Mouse (Mus musculus): ENCODE measurements around the gene Klrg2. TPM values are rescaled to one million over a fixed set of nuclear protein-coding genes. Genes with fewer than 3 reads are reported as not detected.

The Klrg2 gene
- polyA plus RNA-seq, 1 experiment from 2014 or later = not detected

DNA sequence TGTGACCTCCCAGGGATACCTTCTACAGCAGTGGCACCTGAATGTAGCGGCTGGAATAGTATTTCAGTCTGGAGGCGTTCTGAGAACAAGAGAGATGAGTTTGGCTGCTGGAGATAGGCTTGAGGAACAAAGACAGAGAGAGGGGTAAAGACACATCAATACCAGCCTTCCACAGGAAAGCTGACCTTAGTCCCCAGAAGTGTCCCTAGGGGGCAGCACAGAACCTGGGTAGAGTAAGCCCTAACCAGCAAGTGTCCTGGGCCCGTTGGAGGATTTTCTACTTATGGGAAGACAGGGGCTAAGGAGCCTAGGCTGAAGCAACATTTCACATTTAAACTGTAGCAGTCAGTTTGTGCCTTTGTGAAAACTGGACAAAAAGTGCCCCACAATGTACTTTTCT lies 12.5 kb upstream of the Klrg2 start:
- WGBS (ENCODE audit: insufficient replicate concordance) = 70% methylated on average over 3 of the region's 3 CpGs
- no peak overlapping the region for H3K4me3 ChIP-seq (ENCODE audit: low read depth, low read length)
- no peak overlapping the region for H3K27ac ChIP-seq (ENCODE audit: low read depth)
- H3K9me3 ChIP-seq (ENCODE audit: low read length) = no peaks in the 10 kb centered on the region
- no peaks in the 10 kb centered on the region for H3K36me3 ChIP-seq (replicated peaks; ENCODE audit: insufficient read depth, low read length)
- no peaks in the 10 kb centered on the region for H3K27me3 ChIP-seq (ENCODE audit: insufficient read depth, low read length)
- TF ChIP-seq CTCF (IDR thresholded peaks at IDR 0.05; ENCODE audit: low read depth) (peak; percentile 56), EP300 (IDR thresholded peaks at IDR 0.05; ENCODE audit: low read depth) (no peak)
- ATAC-seq (no peak), DNase-seq (no peak)
- no peaks in the 10 kb centered on the region for H3K4me1 ChIP-seq (ENCODE audit: insufficient read depth)
- no peak overlapping the region for H3K9ac ChIP-seq (replicated peaks)
- no peak overlapping the region for H3K4me2 ChIP-seq (ENCODE audit: low read depth, low read length)

DNA sequence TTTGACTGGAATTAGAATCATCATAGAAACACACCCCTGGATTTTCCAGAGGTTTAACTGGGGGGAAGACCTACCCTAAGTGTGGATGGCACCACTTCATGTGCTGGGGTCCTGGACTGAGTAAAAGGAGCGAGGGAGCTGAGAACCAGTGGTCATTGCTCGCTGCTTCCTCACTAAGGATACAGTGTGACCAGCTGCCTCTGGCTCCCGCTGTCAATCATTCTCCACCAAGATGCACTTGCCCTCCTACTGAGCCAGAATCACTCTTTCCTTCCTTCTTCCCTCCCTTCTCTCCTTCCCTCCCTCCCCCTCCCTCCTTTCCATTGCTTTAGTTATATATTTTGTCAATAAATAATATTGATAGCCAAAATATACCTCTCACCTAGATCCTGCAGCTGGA lies 6.0 kb upstream of the Klrg2 start:
- DNase-seq (no peak), ATAC-seq (no peak)
- Histone ChIP-seq H3K4me1 (ENCODE audit: insufficient read depth) (no peaks in the 10 kb centered on the region), H3K9ac (replicated peaks) (no peak overlapping the region), H3K27ac (ENCODE audit: low read depth) (no peak overlapping the region), H3K27me3 (ENCODE audit: insufficient read depth, low read length) (peaks cover 45% of the 10 kb centered on the region), H3K4me3 (ENCODE audit: low read depth, low read length) (no peak overlapping the region), H3K36me3 (replicated peaks; ENCODE audit: insufficient read depth, low read length) (no peaks in the 10 kb centered on the region), H3K4me2 (ENCODE audit: low read depth, low read length) (no peak overlapping the region), H3K9me3 (ENCODE audit: low read length) (no peaks in the 10 kb centered on the region)
- TF ChIP-seq CTCF (IDR thresholded peaks at IDR 0.05; ENCODE audit: low read depth) = no peak
- no peak for TF ChIP-seq EP300 (IDR thresholded peaks at IDR 0.05; ENCODE audit: low read depth)
- 79% methylated on average over 3 of the region's 3 CpGs for WGBS (ENCODE audit: insufficient replicate concordance)

DNA sequence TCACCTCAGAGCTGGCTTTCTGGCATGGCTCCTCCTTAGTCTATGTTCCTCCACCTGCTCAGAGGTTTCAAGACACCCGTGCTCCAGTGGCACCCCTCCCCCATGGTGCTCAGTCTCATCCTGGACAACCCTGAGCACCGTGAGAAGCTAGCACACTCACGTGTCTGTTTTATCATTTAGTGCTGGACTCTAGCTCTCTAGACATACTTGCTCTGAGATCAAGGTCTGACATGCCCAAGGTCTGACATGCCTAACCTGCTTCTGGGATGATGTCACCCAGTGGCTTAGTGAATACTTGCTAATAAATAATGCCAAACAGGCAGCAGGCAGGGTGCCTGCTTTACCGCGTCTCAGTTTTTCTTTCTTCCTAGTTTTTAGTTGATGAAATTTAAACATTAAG lies 5.6 kb upstream of the Klrg2 start:
- no peak for TF ChIP-seq CTCF (IDR thresholded peaks at IDR 0.05; ENCODE audit: low read depth)
- no peak for TF ChIP-seq EP300 (IDR thresholded peaks at IDR 0.05; ENCODE audit: low read depth)
- H3K9me3 ChIP-seq (ENCODE audit: low read length) = no peaks in the 10 kb centered on the region
- ATAC-seq (no peak), DNase-seq (no peak)
- no peak overlapping the region for H3K4me3 ChIP-seq (ENCODE audit: low read depth, low read length)
- no peak overlapping the region for H3K4me2 ChIP-seq (ENCODE audit: low read depth, low read length)
- H3K4me1 ChIP-seq (ENCODE audit: insufficient read depth) = peaks cover under 1% of the 10 kb centered on the region
- 53% methylated on average over 5 of the region's 5 CpGs for WGBS (ENCODE audit: insufficient replicate concordance)
- H3K9ac ChIP-seq (replicated peaks) = no peak overlapping the region
- no peak overlapping the region for H3K27ac ChIP-seq (ENCODE audit: low read depth)
- no peaks in the 10 kb centered on the region for H3K36me3 ChIP-seq (replicated peaks; ENCODE audit: insufficient read depth, low read length)
- peaks cover 50% of the 10 kb centered on the region for H3K27me3 ChIP-seq (ENCODE audit: insufficient read depth, low read length)

DNA sequence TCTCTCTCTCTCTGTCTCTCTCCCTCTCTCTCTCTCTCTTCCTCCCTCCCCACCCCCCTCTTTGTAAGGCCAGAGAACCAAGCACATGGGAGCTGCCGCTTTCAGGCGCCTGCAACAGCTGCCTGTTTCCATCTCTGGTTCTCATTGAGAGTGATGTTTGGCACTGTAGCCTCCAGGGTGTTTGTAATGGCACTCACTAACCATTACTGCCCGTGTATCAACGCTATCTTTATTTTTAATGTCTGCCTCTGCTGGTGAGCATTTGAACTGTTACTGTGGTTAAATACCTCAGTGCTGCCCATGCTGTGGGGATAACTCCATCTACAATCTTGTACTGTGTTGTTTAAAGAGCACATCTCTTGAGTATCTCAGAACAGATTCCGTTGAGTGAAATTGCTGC lies 4.6 kb upstream of the Klrg2 start:
- no peaks in the 10 kb centered on the region for H3K36me3 ChIP-seq (replicated peaks; ENCODE audit: insufficient read depth, low read length)
- TF ChIP-seq EP300 (IDR thresholded peaks at IDR 0.05; ENCODE audit: low read depth) = no peak
- 0 out of 2 replicates have a peak, but pooled peaks have one; percentile 19 for TF ChIP-seq CTCF (IDR thresholded peaks at IDR 0.05; ENCODE audit: low read depth)
- H3K9ac ChIP-seq (replicated peaks) = no peak overlapping the region
- no peak overlapping the region for H3K4me3 ChIP-seq (ENCODE audit: low read depth, low read length)
- peaks cover 8% of the 10 kb centered on the region for H3K4me1 ChIP-seq (ENCODE audit: insufficient read depth)
- H3K4me2 ChIP-seq (ENCODE audit: low read depth, low read length) = no peak overlapping the region
- ATAC-seq (no peak), DNase-seq (no peak)
- H3K9me3 ChIP-seq (ENCODE audit: low read length) = no peaks in the 10 kb centered on the region
- 29% methylated on average over 5 of the region's 5 CpGs for WGBS (ENCODE audit: insufficient replicate concordance)
- peak overlapping the region; percentile 34; the same call in 1 of the 2 replicates for H3K27ac ChIP-seq (ENCODE audit: low read depth)
- H3K27me3 ChIP-seq (ENCODE audit: insufficient read depth, low read length) = peaks cover 59% of the 10 kb centered on the region

DNA sequence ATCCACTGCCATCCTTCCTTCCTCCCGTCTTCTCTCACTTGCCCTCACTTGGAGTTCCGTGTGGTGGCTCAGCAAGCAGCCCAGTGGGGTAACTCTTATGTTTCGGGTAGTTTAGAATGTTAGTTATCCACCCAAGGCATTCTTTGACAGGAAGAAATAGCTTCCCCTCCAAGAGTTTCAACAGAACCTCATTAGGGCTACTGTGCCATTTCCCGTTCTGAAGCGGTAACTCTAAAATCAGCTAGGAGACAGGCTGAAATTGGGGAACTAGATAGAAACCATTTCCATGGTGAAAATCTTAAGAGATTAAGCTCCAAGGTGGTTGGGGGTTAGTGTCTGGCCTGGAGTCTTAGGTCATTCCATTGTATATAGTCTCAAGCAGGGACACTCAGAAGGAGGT lies 4.2 kb upstream of the Klrg2 start:
- Histone ChIP-seq H3K36me3 (replicated peaks; ENCODE audit: insufficient read depth, low read length) (no peaks in the 10 kb centered on the region), H3K9me3 (ENCODE audit: low read length) (no peaks in the 10 kb centered on the region), H3K27me3 (ENCODE audit: insufficient read depth, low read length) (peaks cover 64% of the 10 kb centered on the region), H3K4me3 (ENCODE audit: low read depth, low read length) (no peak overlapping the region), H3K4me2 (ENCODE audit: low read depth, low read length) (peak overlapping the region; percentile 13; the same call in 1 of the 2 replicates), H3K9ac (replicated peaks) (no peak overlapping the region), H3K27ac (ENCODE audit: low read depth) (peak overlapping the region; percentile 34; the same call in 1 of the 2 replicates), H3K4me1 (ENCODE audit: insufficient read depth) (peaks cover 8% of the 10 kb centered on the region)
- DNase-seq (no peak), ATAC-seq (no peak)
- TF ChIP-seq EP300 (IDR thresholded peaks at IDR 0.05; ENCODE audit: low read depth) = no peak
- no peak for TF ChIP-seq CTCF (IDR thresholded peaks at IDR 0.05; ENCODE audit: low read depth)
- WGBS (ENCODE audit: insufficient replicate concordance) = 22% methylated on average over 5 of the region's 5 CpGs

DNA sequence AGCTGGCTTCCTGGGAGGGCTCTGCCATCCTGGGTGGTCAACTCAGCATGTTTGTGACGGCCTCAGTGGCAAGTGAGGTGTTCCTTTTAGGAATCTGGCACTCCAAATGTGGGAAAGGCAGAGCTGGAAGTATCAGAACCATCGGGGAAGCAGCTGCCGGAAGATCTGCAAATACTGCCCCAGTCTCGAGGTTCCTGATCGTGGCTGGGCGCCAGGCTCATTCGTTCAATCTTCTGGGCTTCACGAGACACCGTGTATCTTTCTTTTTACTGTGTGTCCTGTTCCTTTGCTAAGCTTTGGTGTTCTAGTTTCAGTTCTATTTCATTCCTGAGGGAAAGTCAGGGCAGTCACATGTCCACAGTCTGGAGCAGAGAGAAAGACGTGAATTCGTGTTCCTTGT lies 3.4 kb upstream of the Klrg2 start:
- Histone ChIP-seq H3K4me2 (ENCODE audit: low read depth, low read length) (0 out of 2 replicates have a peak overlapping the region, but pooled peaks have one; percentile 13), H3K4me3 (ENCODE audit: low read depth, low read length) (no peak overlapping the region), H3K27me3 (ENCODE audit: insufficient read depth, low read length) (peaks cover 72% of the 10 kb centered on the region), H3K36me3 (replicated peaks; ENCODE audit: insufficient read depth, low read length) (no peaks in the 10 kb centered on the region), H3K9ac (replicated peaks) (no peak overlapping the region), H3K9me3 (ENCODE audit: low read length) (no peaks in the 10 kb centered on the region), H3K4me1 (ENCODE audit: insufficient read depth) (peaks cover 13% of the 10 kb centered on the region), H3K27ac (ENCODE audit: low read depth) (no peak overlapping the region)
- TF ChIP-seq CTCF (IDR thresholded peaks at IDR 0.05; ENCODE audit: low read depth) (no peak), EP300 (IDR thresholded peaks at IDR 0.05; ENCODE audit: low read depth) (no peak)
- WGBS (ENCODE audit: insufficient replicate concordance) = 54% methylated on average over 11 of the region's 11 CpGs
- no peak for ATAC-seq
- no peak for DNase-seq
